Mouse (Mus musculus): ENCODE measurements around the gene Ankfy1. TPM values are rescaled to one million over a fixed set of nuclear protein-coding genes. Genes with fewer than 3 reads are reported as not detected.

Gene Ankfy1
- 10 to 100 TPM; 45.5 to 47.7 TPM for polyA plus RNA-seq (2017; shearing (Covaris generic))

DNA sequence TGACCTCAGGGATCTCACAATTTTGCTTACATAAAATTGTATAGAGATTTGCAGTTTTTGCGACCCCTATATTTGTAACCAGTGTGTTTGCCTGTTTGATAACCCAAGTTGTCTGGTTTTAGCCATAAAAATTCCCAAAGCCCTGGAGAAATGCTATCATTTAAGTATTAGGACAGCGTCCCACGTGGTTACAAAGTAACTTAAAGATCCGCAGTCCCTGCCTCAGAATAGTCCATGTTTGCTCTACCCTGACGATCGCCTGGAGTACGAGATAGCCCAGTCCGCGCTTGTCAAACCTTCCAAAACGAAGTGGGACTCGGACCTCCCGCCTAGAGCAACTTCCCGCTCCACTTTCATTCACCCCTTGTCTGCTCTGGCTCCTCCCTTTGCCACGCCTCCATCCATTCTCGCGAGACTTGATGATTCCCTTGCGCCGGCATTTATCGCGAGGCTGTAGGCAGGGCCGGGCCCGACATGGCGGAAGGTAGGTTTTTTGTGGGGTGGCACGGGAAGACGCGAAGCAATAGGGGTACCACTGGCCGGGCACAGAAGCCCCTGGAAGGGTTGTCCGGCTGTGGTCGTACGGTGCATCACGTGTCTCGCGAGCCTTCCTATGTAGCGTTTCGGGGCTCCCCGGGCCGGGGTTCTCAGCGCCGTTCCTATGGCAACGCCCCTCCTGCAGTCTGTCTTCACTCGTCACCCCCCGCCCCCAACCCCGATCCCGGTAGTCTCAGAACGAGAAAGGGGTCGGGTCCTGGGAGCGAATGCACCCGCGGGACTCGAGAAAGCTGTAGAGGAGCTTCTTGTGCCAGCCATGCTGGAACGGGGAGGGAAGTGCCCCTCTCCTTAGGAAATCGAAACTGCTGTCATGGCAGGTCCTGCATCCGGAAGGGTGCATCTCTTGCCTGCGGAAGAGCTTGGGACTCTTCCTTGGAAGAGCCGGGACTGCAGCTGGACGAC, at the start of gene Ankfy1:
Gene Ankfy1, plus strand, starts transcription at position 456 of the 960 bp plus-strand sequence.

DNA sequence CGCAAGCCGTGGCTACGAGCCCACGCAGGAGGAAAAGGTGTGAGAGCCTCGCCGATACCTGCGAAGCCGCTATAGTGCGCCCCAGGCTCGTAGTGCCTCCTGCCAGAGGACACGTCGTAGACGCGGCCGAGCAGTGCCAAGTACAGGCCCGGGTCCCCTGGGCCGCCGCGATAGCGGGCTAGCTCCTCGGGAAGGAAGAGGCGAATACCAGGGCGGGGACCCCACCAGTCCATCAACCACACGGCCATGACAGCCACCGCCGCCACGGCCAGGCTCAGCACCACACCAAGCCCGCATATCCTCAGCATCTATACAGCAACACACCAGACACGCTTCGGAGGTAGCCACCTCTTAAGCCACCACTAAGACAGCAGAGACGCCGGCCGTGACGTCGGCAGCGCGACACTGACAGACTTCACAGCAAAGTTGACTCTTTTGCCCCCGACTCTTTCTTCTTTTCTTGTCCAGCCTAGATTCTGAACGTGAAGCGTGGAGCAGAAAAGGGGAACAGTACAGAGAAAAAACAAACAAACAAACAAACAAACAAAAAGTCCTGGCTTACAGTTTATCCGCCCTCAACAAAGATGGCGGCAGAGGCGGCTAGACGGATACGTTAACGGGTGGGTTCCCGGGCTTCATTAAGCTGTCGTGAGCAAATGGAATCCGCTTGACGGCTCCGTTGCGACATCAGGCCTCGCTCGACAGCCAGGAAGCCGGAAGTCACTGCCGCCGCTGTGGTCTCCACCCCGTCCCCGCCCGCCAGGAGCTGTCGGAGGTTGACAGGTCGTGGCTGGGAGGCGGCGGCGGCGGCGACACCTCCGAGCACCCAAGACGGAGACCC, 105.9 kb downstream of the Ankfy1 start, which contains the start of the genes Cyb5d2 and Zzef1:
Gene Cyb5d2, minus strand, starts transcription at position 688 of the 841 bp plus-strand sequence.
Gene Zzef1, plus strand, starts transcription at position 772 of the 841 bp plus-strand sequence.

Other genes starting within 250 kb of the Ankfy1 start
- 100 to 1,000 TPM in 1 of 2 experiments, 10 to 100 TPM in 1; 96.4 to 113 TPM for gene Mybbp1a, start 248.7 kb upstream of the Ankfy1 start, polyA plus RNA-seq (2017; shearing (Covaris generic))
- under 1 TPM; 0.49 to 0.67 TPM for gene Spns2, start 200.1 kb upstream of the Ankfy1 start, polyA plus RNA-seq (2017; shearing (Covaris generic))
- 1 to 10 TPM in 1 of 2 experiments, under 1 TPM in 1; 0.29 to 2.2 TPM for gene Spns3, start 139.5 kb upstream of the Ankfy1 start, polyA plus RNA-seq (2017; shearing (Covaris generic))
- 10 to 100 TPM; 58.1 to 60.8 TPM for gene Ube2g1, start 82.7 kb upstream of the Ankfy1 start, polyA plus RNA-seq (2017; shearing (Covaris generic))
- 10 to 100 TPM in 1 of 2 experiments, 1 to 10 TPM in 1; 8.1 to 10.7 TPM for gene Cyb5d2, start 106.1 kb downstream of the Ankfy1 start, polyA plus RNA-seq (2017; shearing (Covaris generic))
- gene Zzef1, start 106.2 kb downstream of the Ankfy1 start, polyA plus RNA-seq (2017; shearing (Covaris generic)), result 10 to 100 TPM; 19.7 to 22.8 TPM

Measured in inflammation-experienced regulatory T-cells (primary cell).